Mouse (Mus musculus): ENCODE measurements at regions not wholly inside any gene's neighbourhood (a gene's known extent, or its start where the extent isn't known, plus 50 kb on each side); places are given as distances from the start of the nearest gene placed in this dataset.

GRCm38 (mm10) chr1:167947866-167948265 is 258.8 kb downstream of the Lmx1a start:
- TF ChIP-seq CTCF (IDR thresholded peaks at IDR 0.05): no peak
- intact Hi-C loops (cut with DNase I): no loop called here
- no peak for DNase-seq

GRCm38 (mm10) chr1:167951717-167952116 is 262.7 kb downstream of the Lmx1a start:
- H3K27ac ChIP-seq: no peak overlapping the region
- no peak overlapping the region for H3K4me3 ChIP-seq
- intact Hi-C loops (cut with DNase I): no loop called here
- TF ChIP-seq CTCF (IDR thresholded peaks at IDR 0.05): no peak
- DNase-seq: no peak

More at GRCm38 (mm10) chr1:167947866-167948265, 258.8 kb downstream of the Lmx1a start:
- Histone ChIP-seq H3K4me3 (no peak overlapping the region), H3K27ac (no peak overlapping the region)

GRCm38 (mm10) chr1:167958531-167958930 is 269.5 kb downstream of the Lmx1a start:
- H3K27ac ChIP-seq: no peak overlapping the region
- intact Hi-C loops (cut with DNase I): no loop called here
- no peak overlapping the region for H3K4me3 ChIP-seq
- DNase-seq: no peak
- no peak for TF ChIP-seq CTCF (IDR thresholded peaks at IDR 0.05)

- Histone ChIP-seq H3K27ac (no peak overlapping the region), H3K4me3 (no peak overlapping the region)
- no peak for TF ChIP-seq CTCF (IDR thresholded peaks at IDR 0.05)
- intact Hi-C loops (cut with DNase I): no loop called here
- DNase-seq: no peak
These were observed 280.5 kb downstream of the Lmx1a start for GRCm38 (mm10) chr1:167969545-167969944.

GRCm38 (mm10) chr1:167969985-167970384 is 280.9 kb downstream of the Lmx1a start:
- DNase-seq: no peak
- no peak overlapping the region for H3K27ac ChIP-seq
- no peak for TF ChIP-seq CTCF (IDR thresholded peaks at IDR 0.05)
- H3K4me3 ChIP-seq: no peak overlapping the region
- intact Hi-C loops (cut with DNase I): no loop called here

- intact Hi-C loops (cut with DNase I): no loop called here
- no peak for TF ChIP-seq CTCF (IDR thresholded peaks at IDR 0.05)
These were observed 287.7 kb downstream of the Lmx1a start for GRCm38 (mm10) chr1:167976708-167977107.

GRCm38 (mm10) chr1:167979187-167979586 is 290.1 kb downstream of the Lmx1a start:
- DNase-seq: no peak
- H3K4me3 ChIP-seq: no peak overlapping the region
- H3K27ac ChIP-seq: no peak overlapping the region
- intact Hi-C loops (cut with DNase I): no loop called here
- no peak for TF ChIP-seq CTCF (IDR thresholded peaks at IDR 0.05)

More at GRCm38 (mm10) chr1:167976708-167977107, 287.7 kb downstream of the Lmx1a start:
- DNase-seq: no peak
- Histone ChIP-seq H3K27ac (no peak overlapping the region), H3K4me3 (no peak overlapping the region)

- no peak for DNase-seq
- TF ChIP-seq CTCF (IDR thresholded peaks at IDR 0.05): no peak
- Histone ChIP-seq H3K4me3 (no peak overlapping the region), H3K27ac (no peak overlapping the region)
- intact Hi-C loops (cut with DNase I): no loop called here
These were observed 290.6 kb downstream of the Lmx1a start for GRCm38 (mm10) chr1:167979588-167979987.

GRCm38 (mm10) chr1:167981292-167981691 is 292.3 kb downstream of the Lmx1a start:
- no peak for TF ChIP-seq CTCF (IDR thresholded peaks at IDR 0.05)
- intact Hi-C loops (cut with DNase I): no loop called here
- Histone ChIP-seq H3K27ac (no peak overlapping the region), H3K4me3 (no peak overlapping the region)
- no peak for DNase-seq

- TF ChIP-seq CTCF (IDR thresholded peaks at IDR 0.05): no peak
- DNase-seq: no peak
- Histone ChIP-seq H3K27ac (no peak overlapping the region), H3K4me3 (no peak overlapping the region)
- intact Hi-C loops (cut with DNase I): no loop called here
These were observed 318.4 kb downstream of the Lmx1a start for GRCm38 (mm10) chr1:168007456-168007855.

- Histone ChIP-seq H3K4me3 (no peak overlapping the region), H3K27ac (no peak overlapping the region)
- DNase-seq: no peak
- intact Hi-C loops (cut with DNase I): no loop called here
- no peak for TF ChIP-seq CTCF (IDR thresholded peaks at IDR 0.05)
These were observed 319.2 kb downstream of the Lmx1a start for GRCm38 (mm10) chr1:168008216-168008615.

GRCm38 (mm10) chr1:168010416-168010815 is 321.4 kb downstream of the Lmx1a start:
- Histone ChIP-seq H3K4me3 (no peak overlapping the region), H3K27ac (no peak overlapping the region)
- TF ChIP-seq CTCF (IDR thresholded peaks at IDR 0.05): no peak
- intact Hi-C loops (cut with DNase I): no loop called here
- DNase-seq: no peak

GRCm38 (mm10) chr1:168012069-168012468 is 323.0 kb downstream of the Lmx1a start:
- intact Hi-C loops (cut with DNase I): no loop called here
- Histone ChIP-seq H3K27ac (no peak overlapping the region), H3K4me3 (no peak overlapping the region)
- no peak for TF ChIP-seq CTCF (IDR thresholded peaks at IDR 0.05)
- DNase-seq: peak; percentile 51

- peak overlapping the region; percentile 3; the same call in 1 of the 2 replicates for H3K27ac ChIP-seq
- TF ChIP-seq CTCF (IDR thresholded peaks at IDR 0.05): no peak
- no peak overlapping the region for H3K4me3 ChIP-seq
- no peak for DNase-seq
- intact Hi-C loops (cut with DNase I): no loop called here
These were observed 323.6 kb downstream of the Lmx1a start for GRCm38 (mm10) chr1:168012611-168013010.
